ENCODE assay signal across 35 mouse cellular contexts in genomic region chr16:78585163-78585562, GRCm38 (mm10).
"Had no signal": no experiment of that assay in that cellular context is flagged by ENCODE, and none has a peak within 500 bp of the region (broad histone marks: within the 10 kb centered on the region; RNA-seq: fewer than 3 reads in every experiment).

No protein-coding gene starts in this region.

- H3K4me2 ChIP-seq: heart, embryonic 11.5 days; heart, embryonic 12.5 days; heart, embryonic 13.5 days; heart, embryonic 15.5 days; hindbrain, embryonic 12.5 days; hindbrain, embryonic 13.5 days; hindbrain, embryonic 14.5 days; hindbrain, embryonic 15.5 days; intestine, embryonic 15.5 days; kidney, embryonic 15.5 days had no signal

- H3K9ac ChIP-seq: heart, embryonic 12.5 days; heart, embryonic 13.5 days; heart, embryonic 15.5 days; hindbrain, embryonic 12.5 days; hindbrain, embryonic 13.5 days; hindbrain, embryonic 14.5 days; hindbrain, embryonic 15.5 days; intestine, embryonic 15.5 days; kidney, embryonic 15.5 days had no signal

- H3K4me3 ChIP-seq: heart, adult 2 months; heart, embryonic 10.5 days; heart, embryonic 12.5 days; heart, embryonic 13.5 days; heart, embryonic 15.5 days; hindbrain, embryonic 10.5 days; hindbrain, embryonic 12.5 days; hindbrain, embryonic 13.5 days; hindbrain, embryonic 15.5 days; intestine, embryonic 15.5 days; kidney, embryonic 15.5 days had no signal

- DNase-seq: heart, adult 2 months; heart, postnatal 10 days; heart, postnatal 14 days; heart, postnatal 36 days; heart, postnatal 4 days; kidney, adult 11 months; kidney, adult 18-20 months; kidney, adult 2 months; kidney, adult 8-10 months; kidney, adult 9 months; kidney, postnatal 10 days; kidney, postnatal 14 days; kidney, postnatal 25 days; kidney, postnatal 36 days; kidney, postnatal 4 days; layer of hippocampus, adult 9-11 months; layer of hippocampus, postnatal 36 days had no signal

- H3K36me3 ChIP-seq: heart, embryonic 10.5 days; heart, embryonic 12.5 days; heart, embryonic 13.5 days; heart, embryonic 15.5 days; hindbrain, embryonic 10.5 days; hindbrain, embryonic 12.5 days; hindbrain, embryonic 13.5 days; hindbrain, embryonic 15.5 days; intestine, embryonic 15.5 days; kidney, embryonic 15.5 days had no signal

- H3K27ac ChIP-seq: heart, adult 2 months; heart, embryonic 10.5 days; heart, embryonic 13.5 days; heart, embryonic 15.5 days; hindbrain, embryonic 10.5 days; hindbrain, embryonic 12.5 days; hindbrain, embryonic 13.5 days; hindbrain, embryonic 14.5 days; hindbrain, embryonic 15.5 days; hindbrain, postnatal 0 days; intestine, embryonic 15.5 days; kidney, embryonic 15.5 days; kidney, postnatal 0 days had no signal

- H3K27me3 ChIP-seq: heart, embryonic 12.5 days; heart, embryonic 13.5 days; heart, embryonic 15.5 days; hindbrain, embryonic 12.5 days; hindbrain, embryonic 13.5 days; hindbrain, embryonic 15.5 days; intestine, embryonic 15.5 days; kidney, embryonic 15.5 days had no signal

- H3K9me3 ChIP-seq: heart, embryonic 10.5 days; heart, embryonic 12.5 days; heart, embryonic 13.5 days; heart, embryonic 15.5 days; hindbrain, embryonic 10.5 days; hindbrain, embryonic 12.5 days; hindbrain, embryonic 13.5 days; hindbrain, embryonic 15.5 days; intestine, embryonic 15.5 days; kidney, embryonic 15.5 days had no signal

- ATAC-seq: hindbrain, embryonic 16.5 days; hindbrain, postnatal 0 days; inflammation-experienced regulatory T-cells, adult 6 months; intestine, embryonic 15.5 days; intestine, embryonic 16.5 days; intestine, postnatal 0 days had no signal

- H3K4me1 ChIP-seq: heart, embryonic 15.5 days; hindbrain, embryonic 12.5 days; hindbrain, embryonic 13.5 days; hindbrain, embryonic 15.5 days; intestine, embryonic 15.5 days had no signal
